Mouse (Mus musculus) lung, embryonic 14.5 days (tissue): ENCODE results near the gene Qsox2. TPM values are rescaled to one million over a fixed set of nuclear protein-coding genes. Genes with fewer than 3 reads are reported as not detected.

Experiments used
- ATAC-seq: fragments of 200-750 bp; cut with Nextera tagmentation; 2 replicates; pipeline ENCODE4 v1.8.0; 2017; ENCODE audit warnings: mild to moderate bottlenecking, moderate TSS enrichment, moderate library complexity; ENCODE audit not compliant: insufficient read depth
- DNase-seq: peaks from one replicate; pipeline ENCODE4 v3.0.0-alpha.2; 2015
- H3K27ac ChIP-seq: fragments of 300-500 bp; sonication (generic); 2 replicates; pipeline ENCODE4 v1.5.1; 2014; ENCODE audit warnings: low read depth, mild to moderate bottlenecking, moderate library complexity
- H3K27me3 ChIP-seq: fragments of 300-500 bp; sonication (generic); 2 replicates; pipeline ENCODE4 v1.6.1; 2014; ENCODE audit warnings: low read length, control low read depth; ENCODE audit not compliant: insufficient read depth
- H3K36me3 ChIP-seq: fragments of 300-500 bp; sonication (generic); 2 replicates; pipeline ENCODE4 v1.6.1; 2014; ENCODE audit warnings: control low read depth; ENCODE audit not compliant: insufficient read depth
- H3K4me1 ChIP-seq: fragments of 300-500 bp; sonication (generic); 2 replicates; pipeline ENCODE4 v1.6.1; 2014; ENCODE audit warnings: antibody characterized with exemption, control low read depth; ENCODE audit not compliant: insufficient read depth
- H3K4me2 ChIP-seq: fragments of 300-500 bp; sonication (generic); 2 replicates; pipeline ENCODE4 v1.6.1; 2014; ENCODE audit warnings: mild to moderate bottlenecking
- H3K4me3 ChIP-seq: fragments of 300-500 bp; sonication (generic); 2 replicates; pipeline ENCODE4 v1.5.1; 2014; ENCODE audit warnings: low read depth, low read length
- H3K9ac ChIP-seq: fragments of 300-500 bp; sonication (generic); 2 replicates; pipeline ENCODE4 v1.6.1; 2014
- H3K9me3 ChIP-seq: fragments of 300-500 bp; sonication (generic); 2 replicates; pipeline ENCODE4 v1.6.1; 2016; ENCODE audit warnings: low read depth, low read length, control low read depth
- CTCF ChIP-seq: IDR thresholded peaks from 2 replicates; pipeline ENCODE4 v1.5.1; 2016; ENCODE audit warnings: antibody characterized with exemption, low read depth
- WGBS: fragments of 180-500 bp; shearing (Covaris S2); extraction: QIAGEN DNeasy Blood & Tissue Kit; methylation state at CpG from one replicate; pipeline ENCODE4 v1.1.7; 2014; 5-methylcytosine and 5-hydroxymethylcytosine counted together
- polyA plus RNA-seq: library from polyadenylated mRNA; unstranded; fragments of >200 nt; fragmentation: Nextera tagmentation; extraction: Ambion mirVana; gene quantifications from 2 replicates; pipeline ENCODE4 v1.2.1, GENCODE M21; 2014

Qsox2 gene
- polyA plus RNA-seq, 1 experiment from 2014 or later, result 26.1 TPM

DNA sequence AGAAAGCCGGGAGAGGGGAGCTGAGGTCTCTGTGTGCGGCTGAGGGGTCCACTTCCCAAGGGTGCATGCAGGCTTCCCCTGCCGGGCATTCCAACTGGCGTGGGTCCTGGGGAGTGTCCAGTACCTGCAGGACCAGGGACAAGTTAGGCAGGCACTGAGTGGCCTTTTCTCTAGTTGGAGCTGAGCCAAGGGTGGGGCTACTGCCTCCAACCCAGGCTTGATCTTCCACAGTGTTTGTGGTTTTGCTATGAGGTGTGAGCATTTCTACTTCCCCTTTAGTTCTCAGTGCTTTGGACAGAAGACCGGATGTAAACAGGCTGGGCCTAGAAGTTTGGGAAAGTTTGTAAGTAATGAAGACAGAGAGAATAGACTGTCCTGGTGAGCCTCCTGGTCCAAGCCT is 48.8 kb downstream of the Qsox2 start:
- WGBS, result 68% methylated on average over 5 of the region's 5 CpGs
- H3K9me3 ChIP-seq, result no peaks in the 10 kb centered on the region
- no peak for ATAC-seq
- DNase-seq, result peak; percentile 50
- no peak overlapping the region for H3K4me3 ChIP-seq
- no peak overlapping the region for H3K27ac ChIP-seq
- no peak for TF ChIP-seq CTCF
- H3K4me1 ChIP-seq, result no peaks in the 10 kb centered on the region
- H3K36me3 ChIP-seq, result no peaks in the 10 kb centered on the region
- H3K9ac ChIP-seq, result no peak overlapping the region
- H3K27me3 ChIP-seq, result 0 out of 2 replicates have a peak, but pooled peaks cover 3% of the 10 kb centered on the region
- H3K4me2 ChIP-seq, result no peak overlapping the region

GRCm38 (mm10) chr2:26184352-26184751 is 53.0 kb downstream of the Qsox2 start:
- DNase-seq (no peak), ATAC-seq (no peak)
- Histone ChIP-seq H3K4me3 (no peak overlapping the region), H3K36me3 (no peaks in the 10 kb centered on the region), H3K4me2 (no peak overlapping the region), H3K27ac (no peak overlapping the region), H3K9ac (no peak overlapping the region), H3K4me1 (no peaks in the 10 kb centered on the region), H3K9me3 (no peaks in the 10 kb centered on the region), H3K27me3 (no peaks in the 10 kb centered on the region)
- no peak for TF ChIP-seq CTCF
- WGBS, result 32% methylated on average over 3 of the region's 3 CpGs

DNA sequence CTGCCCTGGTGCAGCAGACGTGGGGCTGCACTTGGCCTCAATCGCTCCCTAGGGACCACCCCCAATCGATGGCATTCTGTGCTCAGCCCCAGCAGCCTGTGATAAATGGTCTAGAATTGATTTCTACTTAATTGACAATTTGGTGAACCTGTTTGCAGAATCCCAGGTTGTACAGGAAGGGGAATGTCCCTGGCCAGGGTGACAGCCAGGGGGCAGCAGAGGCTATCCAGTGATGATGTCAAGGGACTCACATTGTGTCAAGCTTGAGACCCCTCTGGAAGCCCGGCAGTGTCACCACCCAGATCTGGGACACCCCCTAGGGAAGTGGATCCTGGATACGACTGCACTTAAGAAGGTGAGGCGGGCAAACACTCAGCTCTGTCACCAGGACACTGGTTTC is 54.7 kb downstream of the Qsox2 start:
- no peaks in the 10 kb centered on the region for H3K36me3 ChIP-seq
- H3K4me3 ChIP-seq, result no peak overlapping the region
- no peak for ATAC-seq
- H3K9ac ChIP-seq, result no peak overlapping the region
- no peaks in the 10 kb centered on the region for H3K4me1 ChIP-seq
- peak; percentile 77 for DNase-seq
- no peaks in the 10 kb centered on the region for H3K27me3 ChIP-seq
- WGBS, result 17% methylated on average over 6 of the region's 6 CpGs
- no peak overlapping the region for H3K27ac ChIP-seq
- TF ChIP-seq CTCF, result peak; percentile 83
- no peaks in the 10 kb centered on the region for H3K9me3 ChIP-seq
- H3K4me2 ChIP-seq, result no peak overlapping the region

GRCm38 (mm10) chr2:26177189-26177588 is 60.1 kb downstream of the Qsox2 start:
- H3K36me3 ChIP-seq, result no peaks in the 10 kb centered on the region
- no peak for DNase-seq
- H3K4me2 ChIP-seq, result no peak overlapping the region
- no peaks in the 10 kb centered on the region for H3K9me3 ChIP-seq
- no peak for ATAC-seq
- no peaks in the 10 kb centered on the region for H3K4me1 ChIP-seq
- H3K27ac ChIP-seq, result no peak overlapping the region
- H3K9ac ChIP-seq, result no peak overlapping the region
- 35% methylated on average over 2 of the region's 2 CpGs for WGBS
- no peak overlapping the region for H3K4me3 ChIP-seq
- TF ChIP-seq CTCF, result no peak
- no peaks in the 10 kb centered on the region for H3K27me3 ChIP-seq

- no peaks in the 10 kb centered on the region for H3K9me3 ChIP-seq
- no peaks in the 10 kb centered on the region for H3K27me3 ChIP-seq
- no peak overlapping the region for H3K4me3 ChIP-seq
- H3K9ac ChIP-seq, result no peak overlapping the region
- no peak for TF ChIP-seq CTCF
- H3K36me3 ChIP-seq, result no peaks in the 10 kb centered on the region
- no peak overlapping the region for H3K4me2 ChIP-seq
- 25% methylated on average over 5 of the region's 5 CpGs for WGBS
- no peak for DNase-seq
- no peak for ATAC-seq
- no peaks in the 10 kb centered on the region for H3K4me1 ChIP-seq
- H3K27ac ChIP-seq, result no peak overlapping the region
These were observed 60.6 kb downstream of the Qsox2 start for GRCm38 (mm10) chr2:26176731-26177130.

DNA sequence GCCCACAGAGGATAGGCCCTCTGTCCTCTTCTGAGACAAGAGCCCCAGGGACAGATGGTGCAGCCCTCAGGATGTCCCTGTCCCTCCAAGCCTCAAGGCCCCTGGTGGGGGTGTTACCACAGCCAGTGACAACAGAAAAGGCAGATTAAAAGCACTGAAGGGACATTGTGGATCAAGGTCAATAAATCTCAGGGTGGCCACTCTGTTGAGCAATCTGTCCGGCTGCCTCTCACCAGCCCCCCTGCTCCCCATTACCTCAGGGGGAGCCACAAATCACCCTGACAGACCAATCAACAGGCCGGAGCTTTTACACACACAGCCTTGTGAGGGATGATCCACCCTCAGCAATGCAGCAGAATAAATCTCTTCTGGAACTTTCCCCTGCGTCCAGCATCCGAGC is 62.1 kb downstream of the Qsox2 start:
- ATAC-seq (no peak), DNase-seq (no peak)
- Histone ChIP-seq H3K36me3 (no peaks in the 10 kb centered on the region), H3K9ac (no peak overlapping the region), H3K4me1 (no peaks in the 10 kb centered on the region), H3K27ac (no peak overlapping the region), H3K4me2 (no peak overlapping the region), H3K9me3 (no peaks in the 10 kb centered on the region), H3K4me3 (no peak overlapping the region), H3K27me3 (no peaks in the 10 kb centered on the region)
- TF ChIP-seq CTCF, result no peak
- 15% methylated on average over 4 of the region's 4 CpGs for WGBS

GRCm38 (mm10) chr2:26172166-26172565 is 65.2 kb downstream of the Qsox2 start:
- Histone ChIP-seq H3K27ac (no peak overlapping the region), H3K36me3 (no peaks in the 10 kb centered on the region), H3K4me3 (no peak overlapping the region), H3K27me3 (no peaks in the 10 kb centered on the region), H3K9me3 (no peaks in the 10 kb centered on the region), H3K9ac (no peak overlapping the region), H3K4me1 (no peaks in the 10 kb centered on the region), H3K4me2 (no peak overlapping the region)
- DNase-seq (no peak), ATAC-seq (no peak)
- no peak for TF ChIP-seq CTCF
- WGBS, result 66% methylated on average over 2 of the region's 2 CpGs

GRCm38 (mm10) chr2:26170376-26170775 is 66.9 kb downstream of the Qsox2 start:
- H3K36me3 ChIP-seq, result no peaks in the 10 kb centered on the region
- no peak overlapping the region for H3K4me2 ChIP-seq
- H3K9me3 ChIP-seq, result no peaks in the 10 kb centered on the region
- no peak overlapping the region for H3K4me3 ChIP-seq
- no peak overlapping the region for H3K27ac ChIP-seq
- no peaks in the 10 kb centered on the region for H3K27me3 ChIP-seq
- no peak overlapping the region for H3K9ac ChIP-seq
- H3K4me1 ChIP-seq, result no peaks in the 10 kb centered on the region
- no peak for TF ChIP-seq CTCF
- DNase-seq (no peak), ATAC-seq (no peak)
- WGBS, result 46% methylated on average over 2 of the region's 2 CpGs
